Mouse (Mus musculus): ENCODE data around the gene Jsrp1. TPM values are rescaled to one million over a fixed set of nuclear protein-coding genes. Genes with fewer than 3 reads are reported as not detected.

Gene Jsrp1
- polyA plus RNA-seq, 1 experiment from 2014 or later = 0.25 TPM

DNA sequence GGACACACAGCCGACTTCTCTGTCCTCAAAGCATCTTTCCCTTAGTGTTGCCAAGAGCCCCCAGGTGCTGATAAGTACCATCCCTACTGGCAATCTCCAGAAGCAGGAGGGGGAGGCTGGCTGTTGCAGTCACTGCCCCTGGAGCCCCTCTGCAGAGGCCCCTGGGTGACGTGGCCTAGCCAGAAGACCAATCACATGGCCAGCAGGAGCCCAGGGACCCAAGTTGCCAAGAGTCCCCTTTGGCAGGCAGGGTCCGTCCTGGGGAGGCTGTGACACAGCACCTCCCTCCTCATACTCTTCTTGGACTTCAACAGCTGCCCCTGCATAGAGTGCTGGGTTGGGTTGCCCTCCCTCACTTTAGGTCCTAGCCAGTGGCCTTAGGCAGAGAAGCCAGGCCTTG lies 10.3 kb downstream of the Jsrp1 start:
- 0 out of 2 replicates have a peak, but pooled peaks cover 3% of the 10 kb centered on the region for H3K36me3 ChIP-seq (ENCODE audit: insufficient read depth, low read length)
- ATAC-seq (no peak), DNase-seq (ENCODE audit: low spot score) (no peak)
- peaks cover 13% of the 10 kb centered on the region for H3K4me1 ChIP-seq (ENCODE audit: insufficient read depth, low read depth, low read length)
- WGBS = 79% methylated on average over 2 of the region's 3 CpGs
- H3K27ac ChIP-seq (ENCODE audit: low read length) = no peak overlapping the region
- H3K9ac ChIP-seq (replicated peaks; ENCODE audit: low read depth) = no peak overlapping the region
- H3K4me2 ChIP-seq (replicated peaks; ENCODE audit: low read depth, low read length) = no peak overlapping the region
- no peaks in the 10 kb centered on the region for H3K9me3 ChIP-seq (ENCODE audit: low read length)
- H3K4me3 ChIP-seq (ENCODE audit: low read depth, low read length) = no peak overlapping the region
- H3K27me3 ChIP-seq (replicated peaks; ENCODE audit: insufficient read depth, low read length) = 0 out of 2 replicates have a peak, but pooled peaks cover under 1% of the 10 kb centered on the region
- TF ChIP-seq CTCF (IDR thresholded peaks at IDR 0.05) (no peak), EP300 (IDR thresholded peaks at IDR 0.05) (no peak)

DNA sequence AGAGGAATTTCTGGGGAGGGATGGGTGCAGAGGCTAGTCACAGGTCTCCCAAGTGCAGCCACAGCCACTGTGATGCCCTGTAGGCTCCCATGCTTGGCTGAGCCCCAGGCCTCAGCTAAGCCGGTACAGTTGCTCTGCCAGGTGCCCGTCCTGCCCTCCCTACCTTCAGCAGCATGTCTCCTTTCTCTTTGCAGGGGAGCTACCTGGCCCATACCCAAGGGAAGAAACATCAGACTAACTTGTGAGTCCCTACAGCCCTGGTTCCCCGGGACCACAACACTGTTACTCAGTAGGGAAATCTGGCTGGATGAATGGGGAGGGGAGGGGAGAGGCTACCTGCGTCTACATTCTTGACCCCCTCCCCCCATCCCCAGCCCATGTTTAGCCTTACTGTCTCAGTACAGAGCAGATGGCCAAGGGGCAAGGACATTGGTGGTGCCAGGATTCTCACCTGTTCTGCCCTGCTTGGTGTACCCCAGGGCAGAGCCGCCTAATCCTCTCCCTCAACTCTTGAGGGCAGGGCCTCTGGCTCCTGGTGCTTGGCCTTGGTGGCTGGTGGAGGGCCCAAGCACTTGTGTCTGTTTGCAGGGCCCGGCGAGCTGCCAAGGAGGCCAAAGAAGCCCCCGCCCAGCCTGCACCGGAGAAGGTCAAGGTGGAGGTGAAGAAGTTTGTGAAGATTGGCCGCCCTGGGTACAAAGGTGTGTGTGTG lies 10.9 kb downstream of the Jsrp1 start:
- H3K9me3 ChIP-seq (ENCODE audit: low read length) = no peaks in the 10 kb centered on the region
- H3K4me1 ChIP-seq (ENCODE audit: insufficient read depth, low read depth, low read length) = peaks cover 7% of the 10 kb centered on the region
- H3K4me3 ChIP-seq (ENCODE audit: low read depth, low read length) = no peak overlapping the region
- WGBS = 80% methylated on average over 10 of the region's 10 CpGs
- H3K4me2 ChIP-seq (replicated peaks; ENCODE audit: low read depth, low read length) = no peak overlapping the region
- H3K36me3 ChIP-seq (ENCODE audit: insufficient read depth, low read length) = 0 out of 2 replicates have a peak, but pooled peaks cover 3% of the 10 kb centered on the region
- DNase-seq (ENCODE audit: low spot score) = no peak
- TF ChIP-seq CTCF (IDR thresholded peaks at IDR 0.05) (no peak), EP300 (IDR thresholded peaks at IDR 0.05) (no peak)
- no peak for ATAC-seq
- H3K27ac ChIP-seq (ENCODE audit: low read length) = no peak overlapping the region
- H3K9ac ChIP-seq (replicated peaks; ENCODE audit: low read depth) = no peak overlapping the region
- no peaks in the 10 kb centered on the region for H3K27me3 ChIP-seq (replicated peaks; ENCODE audit: insufficient read depth, low read length)

DNA sequence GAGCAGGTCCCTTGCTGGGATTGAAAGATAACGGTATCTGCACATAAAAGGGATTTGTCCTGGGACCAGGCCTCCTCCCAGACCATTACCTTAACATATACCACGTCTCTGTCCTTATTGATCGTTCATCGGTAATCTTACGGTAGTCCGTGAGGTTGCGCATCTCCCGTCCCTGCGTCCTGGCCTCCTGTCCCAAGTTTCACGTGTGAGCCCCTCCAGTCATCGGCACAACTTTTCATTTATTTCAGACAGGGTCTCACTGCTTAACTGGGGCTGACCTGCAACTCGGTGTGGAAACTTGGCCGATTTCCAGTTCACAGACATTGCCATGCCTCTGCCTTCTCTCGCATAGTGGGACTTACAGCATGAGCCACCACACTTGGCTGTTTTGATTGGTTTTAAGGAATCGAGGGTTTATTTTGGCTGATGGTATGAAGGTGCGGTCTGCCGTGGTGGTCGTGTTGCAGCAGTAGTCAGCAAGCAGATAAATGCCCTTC lies 14.2 kb downstream of the Jsrp1 start:
- no peak for ATAC-seq
- Histone ChIP-seq H3K4me1 (ENCODE audit: insufficient read depth, low read depth, low read length) (peaks cover 16% of the 10 kb centered on the region), H3K9ac (replicated peaks; ENCODE audit: low read depth) (peak overlapping the region; percentile 98), H3K4me3 (ENCODE audit: low read depth, low read length) (peak overlapping the region; percentile 84), H3K27me3 (replicated peaks; ENCODE audit: insufficient read depth, low read length) (no peaks in the 10 kb centered on the region), H3K9me3 (ENCODE audit: low read length) (no peaks in the 10 kb centered on the region), H3K4me2 (replicated peaks; ENCODE audit: low read depth, low read length) (peak overlapping the region; percentile 85), H3K36me3 (ENCODE audit: insufficient read depth, low read length) (0 out of 2 replicates have a peak, but pooled peaks cover 8% of the 10 kb centered on the region), H3K27ac (ENCODE audit: low read length) (peak overlapping the region; percentile 94)
- WGBS = 0% methylated on average over 18 of the region's 18 CpGs
- peak; percentile 57 for DNase-seq (ENCODE audit: low spot score)
- TF ChIP-seq CTCF (IDR thresholded peaks at IDR 0.05) (no peak), EP300 (IDR thresholded peaks at IDR 0.05) (no peak)

- WGBS = 1% methylated on average over 91 of the region's 104 CpGs
These were observed 14.9 kb downstream of the Jsrp1 start, which contains the start of the genes Sf3a2 and Plekhj1 for GRCm38 (mm10) chr10:80798150-80799006. Gene Sf3a2, plus strand, starts transcription at chr10:80798198. Gene Plekhj1, minus strand, starts transcription at chr10:80798626.

GRCm38 (mm10) chr10:80797186-80798149 lies 15.8 kb downstream of the Jsrp1 start:
- Histone ChIP-seq H3K4me1 (ENCODE audit: insufficient read depth, low read depth, low read length) (peaks cover 16% of the 10 kb centered on the region), H3K27ac (ENCODE audit: low read length) (peak overlapping the region; percentile 94), H3K9me3 (ENCODE audit: low read length) (no peaks in the 10 kb centered on the region), H3K4me2 (replicated peaks; ENCODE audit: low read depth, low read length) (peak overlapping the region; percentile 85), H3K36me3 (ENCODE audit: insufficient read depth, low read length) (0 out of 2 replicates have a peak, but pooled peaks cover 11% of the 10 kb centered on the region), H3K9ac (replicated peaks; ENCODE audit: low read depth) (peak overlapping the region; percentile 98), H3K27me3 (replicated peaks; ENCODE audit: insufficient read depth, low read length) (no peaks in the 10 kb centered on the region), H3K4me3 (ENCODE audit: low read depth, low read length) (peak overlapping the region; percentile 84)
- peak; percentile 71 for ATAC-seq
- TF ChIP-seq EP300 (IDR thresholded peaks at IDR 0.05) (no peak), CTCF (IDR thresholded peaks at IDR 0.05) (no peak)
- 2% methylated on average over 52 of the region's 59 CpGs for WGBS
- peak; percentile 81 for DNase-seq (ENCODE audit: low spot score)

More at GRCm38 (mm10) chr10:80798150-80799006, 14.9 kb downstream of the Jsrp1 start, which contains the start of the genes Sf3a2 and Plekhj1:
- peak; percentile 96 for ATAC-seq
- Histone ChIP-seq H3K9me3 (ENCODE audit: low read length) (no peaks in the 10 kb centered on the region), H3K4me1 (ENCODE audit: insufficient read depth, low read depth, low read length) (peaks cover 16% of the 10 kb centered on the region), H3K36me3 (ENCODE audit: insufficient read depth, low read length) (0 out of 2 replicates have a peak, but pooled peaks cover 11% of the 10 kb centered on the region), H3K27ac (ENCODE audit: low read length) (peak within 1 kb of the TSS; percentile 94), H3K4me3 (ENCODE audit: low read depth, low read length) (peak within 1 kb of the TSS; percentile 84), H3K9ac (replicated peaks; ENCODE audit: low read depth) (peak within 1 kb of the TSS; percentile 98), H3K4me2 (replicated peaks; ENCODE audit: low read depth, low read length) (peak within 1 kb of the TSS; percentile 85), H3K27me3 (replicated peaks; ENCODE audit: insufficient read depth, low read length) (no peaks in the 10 kb centered on the region)
- TF ChIP-seq CTCF (IDR thresholded peaks at IDR 0.05) (no peak), EP300 (IDR thresholded peaks at IDR 0.05) (peak; percentile 33; the same call in 1 of the 2 replicates)
- peak; percentile 99 for DNase-seq (ENCODE audit: low spot score)
